Mouse (Mus musculus): ENCODE results near the gene Cenpf. TPM values are rescaled to one million over a fixed set of nuclear protein-coding genes. Genes with fewer than 3 reads are reported as not detected.

The Cenpf gene
- polyA plus RNA-seq, 1 experiment from 2014 or later: 150 TPM

DNA sequence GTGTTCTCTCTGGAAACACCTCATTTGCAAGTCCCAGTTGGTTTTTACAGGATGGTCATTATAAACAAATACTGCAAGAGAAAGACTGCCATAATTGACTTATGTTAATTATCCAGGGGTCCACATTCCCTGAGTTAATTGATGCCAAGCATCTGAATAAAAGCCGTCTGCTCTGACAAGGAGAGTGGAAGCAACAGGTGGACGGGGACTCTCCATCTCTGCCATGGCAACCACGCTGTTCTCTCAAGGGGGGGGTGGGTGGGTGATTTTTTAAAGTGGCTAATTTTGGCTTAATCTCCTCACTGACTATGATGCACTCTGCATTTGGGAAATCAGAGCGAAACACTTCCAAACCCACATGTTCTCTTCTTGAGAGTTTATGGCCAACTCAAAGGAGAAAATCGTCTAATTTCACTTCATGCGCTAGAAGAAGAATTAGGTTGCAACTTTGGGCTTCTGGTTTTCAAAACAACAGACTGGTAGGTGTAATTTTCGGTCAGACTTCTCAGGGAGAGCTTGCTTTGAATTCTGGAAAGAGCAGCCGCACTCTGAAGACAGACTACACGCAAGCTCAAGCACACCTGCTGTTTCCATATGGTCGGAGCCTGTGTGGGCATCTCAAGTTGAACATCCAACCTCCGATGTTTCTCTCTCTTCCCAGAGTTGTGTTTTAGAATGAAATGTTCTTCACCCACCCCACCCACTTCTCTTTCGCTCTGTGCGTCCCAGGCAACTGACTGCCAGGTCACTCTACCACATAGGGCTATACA, 55.8 kb downstream of the Cenpf start:
- no peak for DNase-seq (ENCODE audit: low spot score)
- 0 out of 2 replicates have a peak, but pooled peaks have one; percentile 42 for ATAC-seq (replicated peaks; ENCODE audit: low FRiP score)
- Histone ChIP-seq H3K4me2 (ENCODE audit: low read depth, low read length, severe bottlenecking) (no peak overlapping the region), H3K9ac (ENCODE audit: low read length) (no peak overlapping the region), H3K27ac (ENCODE audit: low read depth, low read length) (no peak overlapping the region), H3K4me3 (ENCODE audit: low read depth, low read length) (no peak overlapping the region), H3K36me3 (ENCODE audit: control insufficient read depth, insufficient read depth, low read length) (no peaks in the 10 kb centered on the region), H3K9me3 (ENCODE audit: control insufficient read depth, low read length) (no peaks in the 10 kb centered on the region), H3K27me3 (ENCODE audit: control insufficient read depth, insufficient read depth, low read length) (no peaks in the 10 kb centered on the region), H3K4me1 (replicated peaks; ENCODE audit: control insufficient read depth, insufficient read depth, low read length) (peaks cover 2% of the 10 kb centered on the region; the same call in 1 of the 2 replicates)
- WGBS: 73% methylated on average over 13 of the region's 13 CpGs

DNA sequence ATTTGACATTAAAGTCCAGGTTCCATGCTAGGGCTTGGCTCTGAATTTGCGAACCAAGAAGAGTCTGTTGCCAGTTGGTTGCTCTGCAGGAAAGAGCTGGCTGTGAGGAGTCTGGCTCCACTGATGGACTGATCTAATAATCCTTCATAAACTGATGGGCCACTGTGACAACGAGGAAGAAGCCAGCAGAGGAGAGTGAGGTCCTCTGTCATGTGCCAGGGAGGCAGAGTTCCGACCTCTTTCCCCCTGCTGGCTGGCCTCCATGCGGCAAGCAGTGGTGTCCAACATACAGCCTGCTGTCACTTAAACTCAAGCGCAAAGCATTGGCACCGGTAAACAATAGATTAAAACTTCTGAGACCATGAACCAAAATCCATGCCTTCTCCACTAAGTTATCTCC, 57.9 kb downstream of the Cenpf start:
- Histone ChIP-seq H3K4me3 (ENCODE audit: low read depth, low read length) (no peak overlapping the region), H3K4me2 (ENCODE audit: low read depth, low read length, severe bottlenecking) (no peak overlapping the region), H3K9me3 (ENCODE audit: control insufficient read depth, low read length) (no peaks in the 10 kb centered on the region), H3K9ac (ENCODE audit: low read length) (no peak overlapping the region), H3K4me1 (replicated peaks; ENCODE audit: control insufficient read depth, insufficient read depth, low read length) (peaks cover 2% of the 10 kb centered on the region; the same call in 1 of the 2 replicates), H3K27me3 (ENCODE audit: control insufficient read depth, insufficient read depth, low read length) (no peaks in the 10 kb centered on the region), H3K36me3 (ENCODE audit: control insufficient read depth, insufficient read depth, low read length) (no peaks in the 10 kb centered on the region), H3K27ac (ENCODE audit: low read depth, low read length) (no peak overlapping the region)
- DNase-seq (ENCODE audit: low spot score): no peak
- 85% methylated on average over 6 of the region's 6 CpGs for WGBS
- no peak for ATAC-seq (replicated peaks; ENCODE audit: low FRiP score)

DNA sequence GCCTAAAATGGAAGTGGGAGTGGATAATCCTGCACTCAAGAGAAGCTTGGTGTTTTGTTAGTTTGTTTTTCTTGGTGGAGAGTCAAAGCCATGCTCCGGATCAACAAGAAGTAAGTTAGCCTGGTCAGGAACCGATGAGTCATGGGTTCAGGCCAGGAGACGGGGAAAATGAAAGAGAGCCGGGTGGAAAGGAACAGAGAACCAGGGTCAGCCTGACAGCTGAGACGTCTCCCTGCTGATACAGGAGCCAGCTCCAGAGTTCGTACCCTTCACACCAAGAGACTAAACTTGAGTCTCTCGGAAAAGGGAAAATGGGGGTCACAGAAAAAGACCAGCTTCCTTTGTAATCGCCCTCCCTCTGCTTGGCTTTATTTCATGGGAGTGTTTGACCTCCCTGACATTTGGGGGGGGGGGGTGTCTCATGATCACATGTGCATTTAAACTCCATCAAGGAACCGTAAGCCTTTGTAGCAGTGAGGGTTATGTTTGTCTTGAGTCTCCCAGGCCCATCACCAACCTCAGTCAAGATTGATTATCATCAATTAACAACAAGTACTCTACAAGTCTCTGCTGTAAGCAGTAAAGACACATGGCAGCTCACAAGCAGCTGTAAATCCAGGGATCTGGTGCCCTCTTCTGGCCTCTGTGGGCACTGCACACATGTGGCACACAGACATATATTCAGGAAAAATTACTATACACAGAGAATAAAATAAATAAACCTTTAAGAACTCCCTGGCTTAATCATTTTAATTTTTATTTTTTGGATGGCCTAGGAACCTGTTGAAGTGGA, 59.7 kb downstream of the Cenpf start:
- Histone ChIP-seq H3K4me1 (replicated peaks; ENCODE audit: control insufficient read depth, insufficient read depth, low read length) (peaks cover 2% of the 10 kb centered on the region; the same call in 1 of the 2 replicates), H3K36me3 (ENCODE audit: control insufficient read depth, insufficient read depth, low read length) (no peaks in the 10 kb centered on the region), H3K27ac (ENCODE audit: low read depth, low read length) (no peak overlapping the region), H3K9ac (ENCODE audit: low read length) (no peak overlapping the region), H3K4me2 (ENCODE audit: low read depth, low read length, severe bottlenecking) (no peak overlapping the region), H3K4me3 (ENCODE audit: low read depth, low read length) (no peak overlapping the region), H3K9me3 (ENCODE audit: control insufficient read depth, low read length) (no peaks in the 10 kb centered on the region), H3K27me3 (ENCODE audit: control insufficient read depth, insufficient read depth, low read length) (no peaks in the 10 kb centered on the region)
- DNase-seq (ENCODE audit: low spot score) (peak; percentile 88), ATAC-seq (replicated peaks; ENCODE audit: low FRiP score) (peak; percentile 33; the same call in 1 of the 2 replicates)
- WGBS: 87% methylated on average over 9 of the region's 9 CpGs

DNA sequence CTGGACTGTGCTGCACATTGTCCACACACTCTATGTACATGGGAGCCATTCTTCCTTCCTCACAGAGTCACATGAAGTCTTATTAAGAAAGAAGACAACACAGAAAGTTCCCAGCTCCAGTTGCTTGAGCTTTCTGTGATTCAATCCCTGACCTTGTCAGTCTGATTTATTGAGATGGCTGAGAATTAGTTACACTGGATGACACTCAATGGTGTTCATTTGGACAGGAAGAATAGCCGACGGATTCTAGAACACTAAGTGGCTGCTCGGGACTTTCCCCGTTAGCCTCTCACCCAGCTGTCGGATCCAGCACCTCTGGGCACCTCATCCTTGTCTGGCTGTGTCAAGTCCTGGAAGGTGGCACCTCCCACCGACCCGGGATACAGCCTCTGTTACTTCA, 63.1 kb downstream of the Cenpf start:
- WGBS: 83% methylated on average over 7 of the region's 7 CpGs
- ATAC-seq (replicated peaks; ENCODE audit: low FRiP score) (no peak), DNase-seq (ENCODE audit: low spot score) (no peak)
- H3K4me2 ChIP-seq (ENCODE audit: low read depth, low read length, severe bottlenecking): no peak overlapping the region
- H3K9ac ChIP-seq (ENCODE audit: low read length): no peak overlapping the region
- H3K4me3 ChIP-seq (ENCODE audit: low read depth, low read length): no peak overlapping the region
- H3K4me1 ChIP-seq (replicated peaks; ENCODE audit: control insufficient read depth, insufficient read depth, low read length): no peaks in the 10 kb centered on the region
- no peaks in the 10 kb centered on the region for H3K27me3 ChIP-seq (ENCODE audit: control insufficient read depth, insufficient read depth, low read length)
- no peaks in the 10 kb centered on the region for H3K9me3 ChIP-seq (ENCODE audit: control insufficient read depth, low read length)
- H3K36me3 ChIP-seq (ENCODE audit: control insufficient read depth, insufficient read depth, low read length): no peaks in the 10 kb centered on the region
- no peak overlapping the region for H3K27ac ChIP-seq (ENCODE audit: low read depth, low read length)

DNA sequence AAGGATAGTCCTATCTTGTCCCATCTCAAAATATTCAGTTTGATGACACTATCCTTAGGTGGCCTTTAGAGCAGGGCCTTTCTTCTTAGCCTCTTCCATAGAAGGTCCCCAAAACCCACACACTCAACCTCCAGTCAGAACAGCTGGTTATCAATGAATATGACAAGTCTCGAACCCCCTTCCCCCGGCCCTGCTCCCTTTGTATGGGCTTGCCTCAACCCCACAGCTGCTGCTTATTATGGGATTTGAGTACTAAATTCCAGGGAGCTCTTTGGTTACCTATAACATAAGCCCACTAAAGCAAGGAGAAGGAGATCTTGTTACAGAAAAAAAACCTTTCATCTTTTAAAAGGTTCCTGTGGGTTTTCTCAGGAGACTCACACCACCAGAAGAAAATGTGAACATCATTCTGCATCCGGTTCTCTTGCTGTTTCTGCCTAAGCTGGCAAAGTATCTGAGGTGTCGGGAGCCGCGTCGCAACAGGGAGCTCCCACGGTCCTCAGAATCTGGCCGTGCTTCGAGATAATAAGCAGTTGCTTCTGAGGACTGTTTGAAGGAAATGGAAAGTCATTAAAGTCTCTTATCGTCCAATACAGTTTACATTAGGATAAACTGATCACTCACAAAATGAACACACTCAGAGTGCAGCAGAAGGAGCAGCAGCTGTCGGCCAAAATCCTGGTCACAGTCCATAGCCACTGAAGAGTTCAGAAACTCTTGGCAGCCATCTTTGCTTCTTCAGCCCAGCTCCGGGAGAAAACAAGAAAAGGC, 68.7 kb downstream of the Cenpf start:
- Histone ChIP-seq H3K27me3 (ENCODE audit: control insufficient read depth, insufficient read depth, low read length) (no peaks in the 10 kb centered on the region), H3K36me3 (ENCODE audit: control insufficient read depth, insufficient read depth, low read length) (no peaks in the 10 kb centered on the region), H3K9me3 (ENCODE audit: control insufficient read depth, low read length) (no peaks in the 10 kb centered on the region), H3K9ac (ENCODE audit: low read length) (no peak overlapping the region), H3K27ac (ENCODE audit: low read depth, low read length) (no peak overlapping the region), H3K4me1 (replicated peaks; ENCODE audit: control insufficient read depth, insufficient read depth, low read length) (no peaks in the 10 kb centered on the region), H3K4me2 (ENCODE audit: low read depth, low read length, severe bottlenecking) (no peak overlapping the region), H3K4me3 (ENCODE audit: low read depth, low read length) (no peak overlapping the region)
- no peak for DNase-seq (ENCODE audit: low spot score)
- WGBS: 75% methylated on average over 13 of the region's 13 CpGs
- ATAC-seq (replicated peaks; ENCODE audit: low FRiP score): no peak

DNA sequence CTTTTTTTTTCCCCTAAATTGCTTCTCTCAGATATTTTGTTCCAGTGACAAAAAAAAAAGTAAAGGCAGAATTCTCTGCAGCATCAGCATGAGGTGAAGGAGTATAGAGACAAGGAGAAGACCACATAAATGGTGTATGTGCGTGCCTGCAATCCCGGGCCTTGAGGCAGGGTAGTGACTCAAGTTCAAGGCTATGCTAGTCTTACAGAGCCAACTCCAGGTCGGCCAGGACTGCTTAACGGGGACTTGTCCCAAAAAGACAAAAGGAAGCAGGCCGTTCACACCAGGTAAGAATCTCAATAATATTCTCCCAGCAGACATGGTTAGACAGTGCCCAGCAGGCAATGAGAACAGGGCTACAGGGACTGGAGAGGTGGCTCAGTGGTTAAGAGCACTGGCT, 70.5 kb downstream of the Cenpf start:
- no peaks in the 10 kb centered on the region for H3K9me3 ChIP-seq (ENCODE audit: control insufficient read depth, low read length)
- ATAC-seq (replicated peaks; ENCODE audit: low FRiP score) (no peak), DNase-seq (ENCODE audit: low spot score) (no peak)
- H3K4me3 ChIP-seq (ENCODE audit: low read depth, low read length): no peak overlapping the region
- H3K36me3 ChIP-seq (ENCODE audit: control insufficient read depth, insufficient read depth, low read length): no peaks in the 10 kb centered on the region
- no peak overlapping the region for H3K4me2 ChIP-seq (ENCODE audit: low read depth, low read length, severe bottlenecking)
- H3K27ac ChIP-seq (ENCODE audit: low read depth, low read length): no peak overlapping the region
- H3K4me1 ChIP-seq (replicated peaks; ENCODE audit: control insufficient read depth, insufficient read depth, low read length): no peaks in the 10 kb centered on the region
- WGBS: 93% methylated on average over 5 of the region's 5 CpGs
- H3K9ac ChIP-seq (ENCODE audit: low read length): no peak overlapping the region
- no peaks in the 10 kb centered on the region for H3K27me3 ChIP-seq (ENCODE audit: control insufficient read depth, insufficient read depth, low read length)

DNA sequence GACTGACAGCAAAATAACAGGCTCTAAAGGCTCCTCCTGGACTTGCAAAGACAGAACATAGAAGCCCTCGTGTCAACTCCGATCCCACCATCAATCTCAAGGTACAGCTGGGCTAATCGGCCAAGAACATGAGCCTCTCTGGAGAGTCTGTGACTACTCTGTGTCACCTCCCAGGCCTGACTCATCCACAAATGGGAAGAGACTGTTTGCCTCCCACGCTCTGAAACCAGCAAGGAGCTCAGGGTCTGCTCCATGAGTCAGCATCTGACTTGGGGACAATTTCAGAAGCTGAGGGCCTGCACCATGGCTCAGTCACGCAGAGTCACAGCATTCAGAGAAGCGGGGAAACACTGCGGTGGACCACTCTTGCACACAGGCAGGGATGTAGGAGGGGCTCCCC, 72.6 kb downstream of the Cenpf start:
- no peak for ATAC-seq (replicated peaks; ENCODE audit: low FRiP score)
- WGBS: 93% methylated on average over 7 of the region's 7 CpGs
- no peak overlapping the region for H3K4me2 ChIP-seq (ENCODE audit: low read depth, low read length, severe bottlenecking)
- H3K27me3 ChIP-seq (ENCODE audit: control insufficient read depth, insufficient read depth, low read length): no peaks in the 10 kb centered on the region
- DNase-seq (ENCODE audit: low spot score): no peak
- no peak overlapping the region for H3K27ac ChIP-seq (ENCODE audit: low read depth, low read length)
- H3K4me3 ChIP-seq (ENCODE audit: low read depth, low read length): no peak overlapping the region
- H3K9ac ChIP-seq (ENCODE audit: low read length): no peak overlapping the region
- H3K9me3 ChIP-seq (ENCODE audit: control insufficient read depth, low read length): no peaks in the 10 kb centered on the region
- no peaks in the 10 kb centered on the region for H3K4me1 ChIP-seq (replicated peaks; ENCODE audit: control insufficient read depth, insufficient read depth, low read length)
- H3K36me3 ChIP-seq (ENCODE audit: control insufficient read depth, insufficient read depth, low read length): no peaks in the 10 kb centered on the region

DNA sequence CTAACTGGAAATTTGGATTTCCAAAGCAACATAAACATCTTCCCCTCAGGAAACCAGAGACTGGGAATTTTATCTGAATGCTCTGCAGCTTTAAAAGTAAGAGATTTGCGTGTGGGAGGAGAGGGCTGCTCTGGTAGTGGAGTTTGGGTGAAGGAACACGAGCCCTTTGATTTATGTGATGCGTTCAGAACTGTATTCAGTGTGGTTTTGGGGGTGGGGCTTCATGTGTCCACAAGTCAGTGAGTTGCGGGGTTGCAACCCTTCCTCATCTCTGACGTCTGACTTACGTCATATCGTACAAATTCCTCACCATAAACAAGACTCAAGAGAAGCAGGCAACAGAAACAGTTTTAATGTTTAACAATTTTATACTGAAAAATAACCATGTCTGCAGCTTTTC, 74.8 kb downstream of the Cenpf start:
- ATAC-seq (replicated peaks; ENCODE audit: low FRiP score): no peak
- H3K4me2 ChIP-seq (ENCODE audit: low read depth, low read length, severe bottlenecking): no peak overlapping the region
- H3K36me3 ChIP-seq (ENCODE audit: control insufficient read depth, insufficient read depth, low read length): no peaks in the 10 kb centered on the region
- H3K27me3 ChIP-seq (ENCODE audit: control insufficient read depth, insufficient read depth, low read length): no peaks in the 10 kb centered on the region
- H3K4me3 ChIP-seq (ENCODE audit: low read depth, low read length): no peak overlapping the region
- H3K27ac ChIP-seq (ENCODE audit: low read depth, low read length): no peak overlapping the region
- H3K4me1 ChIP-seq (replicated peaks; ENCODE audit: control insufficient read depth, insufficient read depth, low read length): no peaks in the 10 kb centered on the region
- no peak overlapping the region for H3K9ac ChIP-seq (ENCODE audit: low read length)
- H3K9me3 ChIP-seq (ENCODE audit: control insufficient read depth, low read length): no peaks in the 10 kb centered on the region
- no peak for DNase-seq (ENCODE audit: low spot score)
- WGBS: 82% methylated on average over 7 of the region's 7 CpGs
